In genomic region chr3:69127346-69127678, GRCm38 (mm10) we compare ENCODE assay signal across 8 mouse cellular contexts. TPM values are rescaled to one million over a fixed set of nuclear protein-coding genes. Genes with fewer than 3 reads are reported as not detected.
DNase-seq lines count a peak whose midpoint lies in the region; ATAC-seq and TF ChIP-seq lines count a peak whose summit lies in the region.

No protein-coding gene starts in this region.

- H3K9ac ChIP-seq in heart, embryonic 15.5 days: peak overlapping the region; percentile 66
- H3K9ac ChIP-seq in MEL (ENCODE audit: control insufficient read depth, low read depth, low read length, poor library complexity, severe bottlenecking): peak overlapping the region; percentile 86

- TF ChIP-seq EP300 in MEL (IDR thresholded peaks at IDR 0.05; ENCODE audit: low read depth in 1 of 2, low read length in 2 of 2): no peak

- no peak for TF ChIP-seq CTCF in MEL (IDR thresholded peaks at IDR 0.05 in 2 of 3, conservative IDR thresholded peaks at IDR 0.05 in 1 of 3; ENCODE audit: control insufficient read depth in 1 of 3, insufficient read depth in 1 of 3, low read depth in 2 of 3, low read length in 3 of 3, poor library complexity in 1 of 3, severe bottlenecking in 1 of 3)

- no peak for DNase-seq in heart, adult 11 months
- DNase-seq in MEL (ENCODE audit: low read depth, low spot score): no peak
- DNase-seq in spleen, adult 18-20 months: no peak
- no peak for DNase-seq in spleen, postnatal 14 days (ENCODE audit: low spot score in 2 of 2)

- H3K27me3 ChIP-seq in heart, embryonic 15.5 days: no peaks in the 10 kb centered on the region
- peaks cover 3 to 4% of the 10 kb centered on the region in 2 experiments for H3K27me3 ChIP-seq in MEL (ENCODE audit: control insufficient read depth in 1 of 2, insufficient read depth in 2 of 2, low read length in 2 of 2)

- H3K4me2 ChIP-seq in heart, embryonic 15.5 days: peak overlapping the region; percentile 77

- under 1% methylated on average over 10 of the region's 10 CpGs for WGBS in heart, embryonic 15.5 days

- TF ChIP-seq POLR2A in MEL (IDR thresholded peaks at IDR 0.05; ENCODE audit: control insufficient read depth in 1 of 2, insufficient read depth in 1 of 2, low read depth in 1 of 2, low read length in 2 of 2, poor library complexity in 1 of 2): no peak; a peak in 2 of 4 replicates

- H3K4me1 ChIP-seq in heart, embryonic 15.5 days (replicated peaks): peaks cover 12% of the 10 kb centered on the region
- H3K4me1 ChIP-seq in MEL (ENCODE audit: control insufficient read depth in 1 of 2, insufficient read depth in 2 of 2, low read length in 2 of 2): peaks cover 4 to 28% of the 10 kb centered on the region in 2 experiments; a peak in 3 of 4 replicates

- no peaks in the 10 kb centered on the region for H3K36me3 ChIP-seq in heart, embryonic 15.5 days
- peaks cover 5 to 27% of the 10 kb centered on the region in 2 experiments for H3K36me3 ChIP-seq in MEL (ENCODE audit: control insufficient read depth in 1 of 2, insufficient read depth in 2 of 2, low read length in 2 of 2)

- ATAC-seq in heart, embryonic 15.5 days (replicated peaks; ENCODE audit: insufficient number of reproducible peaks, insufficient read depth, low FRiP score, low read depth): peak; percentile 28; the same call in 1 of the 2 replicates
- ATAC-seq in granulocyte monocyte progenitor cell, adult 5-6 weeks (replicated peaks; ENCODE audit: poor library complexity, severe bottlenecking): peak; percentile 4; the same call in 1 of the 2 replicates
- ATAC-seq in megakaryocyte-erythroid progenitor cell, adult 5-6 weeks (replicated peaks; ENCODE audit: low FRiP score, low TSS enrichment, poor library complexity, severe bottlenecking): peak; percentile 35; the same call in 1 of the 2 replicates
- no peak for ATAC-seq in activated CD4-positive, CD25-positive, alpha-beta regulatory T cell, adult 4 months

- H3K27ac ChIP-seq in heart, embryonic 15.5 days: peak overlapping the region; percentile 98
- H3K27ac ChIP-seq in MEL (ENCODE audit: control insufficient read depth, low read depth, low read length): peak overlapping the region; percentile 71

- no peaks in the 10 kb centered on the region for H3K9me3 ChIP-seq in heart, embryonic 15.5 days (replicated peaks)
- H3K9me3 ChIP-seq in MEL (replicated peaks; ENCODE audit: insufficient read depth, low read length): no peaks in the 10 kb centered on the region

- H3K4me3 ChIP-seq in heart, embryonic 15.5 days: peak overlapping the region; percentile 99
- peak overlapping the region; percentile 83 to 84 for H3K4me3 ChIP-seq in MEL (ENCODE audit: control insufficient read depth in 1 of 2, insufficient read depth in 1 of 2, low read depth in 2 of 2, low read length in 2 of 2)

- no peak for TF ChIP-seq RAD21 in MEL (IDR thresholded peaks at IDR 0.05; ENCODE audit: low read depth, low read length)

- peaks cover 33% of the 10 kb centered on the region for H3K79me2 ChIP-seq in MEL (ENCODE audit: control insufficient read depth, insufficient read depth, low read length, poor library complexity)

TF ChIP-seq in MEL, 35 proteins besides CTCF, POLR2A, EP300 and RAD21:
- no peak for TF ChIP-seq USF2 (IDR thresholded peaks at IDR 0.05; ENCODE audit: borderline replicate concordance in 1 of 2, insufficient read depth in 1 of 2, low read depth in 1 of 2, low read length in 2 of 2)
- no peak; the same call in 1 of the 2 replicates for TF ChIP-seq MXI1 (IDR thresholded peaks at IDR 0.05; ENCODE audit: low read depth, low read length)
- no peak for TF ChIP-seq NRF1 (IDR thresholded peaks at IDR 0.05; ENCODE audit: insufficient read depth, low read depth, low read length, poor library complexity, severe bottlenecking)
- TF ChIP-seq MAX (IDR thresholded peaks at IDR 0.05; ENCODE audit: low read length): no peak; the same call in 1 of the 2 replicates
- TF ChIP-seq SIN3A (IDR thresholded peaks at IDR 0.05; ENCODE audit: low read length): peak; percentile 85; the same call in 1 of the 2 replicates
- no peak for TF ChIP-seq CHD1 (IDR thresholded peaks at IDR 0.05; ENCODE audit: low read depth, low read length)
- no peak for TF ChIP-seq ZNF384 (IDR thresholded peaks at IDR 0.05; ENCODE audit: low read depth, low read length)
- TF ChIP-seq TBP (IDR thresholded peaks at IDR 0.05; ENCODE audit: low read depth, low read length): peak; percentile 54; the same call in 1 of the 2 replicates

RNA-seq across cellular contexts. Expression of gene Kpna4, which starts 0.4 kb away (rescaled TPM):
- 24.7 and 25.5 TPM in 2 replicates for polyA plus RNA-seq in heart, embryonic 15.5 days (2015; fragmentation: Nextera tagmentation; extraction: Ambion mirVana)
- total RNA-seq in MEL (2012; rRNA removed): 19.4 and 19.5 TPM in 2 replicates
- polyA plus RNA-seq in MEL (2012; ENCODE audit: insufficient read depth in 1 of 2, insufficient read length in 2 of 2, low read depth in 1 of 2, low replicate concordance in 2 of 2, missing spikeins in 1 of 2): 10 to 100 TPM; 38.5 to 50.5 TPM
- 51.9 and 55.0 TPM in 2 replicates for total RNA-seq in granulocyte monocyte progenitor cell, adult 5-6 weeks (2014; fragmentation: Nextera tagmentation)
- total RNA-seq in granulocyte monocyte progenitor cell, adult 5-6 weeks (2017): 59.9 and 61.4 TPM in 2 replicates
- total RNA-seq in megakaryocyte-erythroid progenitor cell, adult 5-6 weeks (2014; fragmentation: Nextera tagmentation): 42.1 and 50.2 TPM in 2 replicates
- total RNA-seq in megakaryocyte-erythroid progenitor cell, adult 5-6 weeks (2017): 52.4 and 66.5 TPM in 2 replicates
- polyA plus RNA-seq in activated CD4-positive, CD25-positive, alpha-beta regulatory T cell, adult 4 months (2017; shearing (Covaris generic)): 10 to 100 TPM; 27.2 to 36.5 TPM
